Mouse (Mus musculus): ENCODE data around the gene Engase. TPM values are rescaled to one million over a fixed set of nuclear protein-coding genes. Genes with fewer than 3 reads are reported as not detected.

The Engase gene
- polyA plus RNA-seq, 1 experiment, result 32.7 TPM

GRCm38 (mm10) chr11:118486281-118486680 is 9.7 kb downstream of the Engase start:
- no peak overlapping the region for H3K4me3 ChIP-seq (ENCODE audit: insufficient read depth, low read length)
- no peaks in the 10 kb centered on the region for H3K4me1 ChIP-seq (ENCODE audit: control insufficient read depth, insufficient read depth, low read length)
- no peak overlapping the region for H3K27ac ChIP-seq (ENCODE audit: insufficient read depth, low read depth, low read length)
- TF ChIP-seq CTCF (IDR thresholded peaks at IDR 0.05; ENCODE audit: low read depth, low read length) (no peak), POLR2A (IDR thresholded peaks at IDR 0.05; ENCODE audit: borderline replicate concordance, low read depth, low read length) (no peak)

DNA sequence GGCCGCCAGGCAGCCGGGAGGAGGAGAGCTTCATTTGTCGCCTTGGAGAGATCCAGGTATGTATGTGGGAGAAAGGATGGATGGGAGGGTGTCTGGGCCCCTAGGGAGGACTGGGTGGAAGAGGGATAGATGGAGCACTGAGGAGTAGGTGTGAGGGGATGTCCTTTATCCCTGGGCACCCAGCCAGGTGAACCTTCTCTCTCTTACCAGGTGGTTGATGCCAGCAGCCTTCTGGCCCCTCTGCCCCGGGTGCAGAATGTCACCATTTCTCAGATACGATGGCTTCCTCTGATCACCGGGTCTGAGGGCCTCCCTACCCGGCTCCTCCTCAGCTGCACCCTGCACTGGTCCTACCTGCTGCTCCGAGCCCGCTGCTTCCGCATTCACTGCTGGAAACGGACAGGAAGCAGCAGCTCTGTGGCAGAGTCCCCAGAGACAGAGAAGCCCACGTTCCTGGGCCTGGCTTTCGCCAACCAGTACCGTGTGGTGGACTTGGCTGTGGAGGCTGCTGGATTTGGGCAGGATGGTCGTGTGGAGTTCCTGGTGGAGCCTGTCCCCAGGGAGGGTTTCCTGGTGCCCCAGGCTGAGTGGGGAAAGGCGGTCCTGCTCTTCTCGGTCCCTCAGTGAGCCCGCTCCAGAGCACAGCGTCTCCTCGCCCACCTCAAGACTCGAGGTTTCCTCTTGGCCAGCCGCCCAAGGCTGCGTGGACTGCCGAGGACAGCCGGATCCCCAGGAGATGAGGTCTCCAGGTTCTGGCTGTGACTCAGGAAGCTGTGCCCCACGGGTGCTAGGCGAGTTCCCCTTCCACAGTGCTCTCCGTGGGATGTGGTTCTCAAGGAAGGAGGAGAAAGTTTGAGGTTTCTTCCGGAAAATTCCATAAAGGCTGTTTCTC is 10.5 kb downstream of the Engase start:
- Histone ChIP-seq H3K27ac (ENCODE audit: insufficient read depth, low read depth, low read length) (no peak overlapping the region), H3K4me3 (ENCODE audit: insufficient read depth, low read length) (no peak overlapping the region)
- no peak for TF ChIP-seq CTCF (IDR thresholded peaks at IDR 0.05; ENCODE audit: low read depth, low read length)
- TF ChIP-seq POLR2A (IDR thresholded peaks at IDR 0.05; ENCODE audit: borderline replicate concordance, low read depth, low read length), result no peak

DNA sequence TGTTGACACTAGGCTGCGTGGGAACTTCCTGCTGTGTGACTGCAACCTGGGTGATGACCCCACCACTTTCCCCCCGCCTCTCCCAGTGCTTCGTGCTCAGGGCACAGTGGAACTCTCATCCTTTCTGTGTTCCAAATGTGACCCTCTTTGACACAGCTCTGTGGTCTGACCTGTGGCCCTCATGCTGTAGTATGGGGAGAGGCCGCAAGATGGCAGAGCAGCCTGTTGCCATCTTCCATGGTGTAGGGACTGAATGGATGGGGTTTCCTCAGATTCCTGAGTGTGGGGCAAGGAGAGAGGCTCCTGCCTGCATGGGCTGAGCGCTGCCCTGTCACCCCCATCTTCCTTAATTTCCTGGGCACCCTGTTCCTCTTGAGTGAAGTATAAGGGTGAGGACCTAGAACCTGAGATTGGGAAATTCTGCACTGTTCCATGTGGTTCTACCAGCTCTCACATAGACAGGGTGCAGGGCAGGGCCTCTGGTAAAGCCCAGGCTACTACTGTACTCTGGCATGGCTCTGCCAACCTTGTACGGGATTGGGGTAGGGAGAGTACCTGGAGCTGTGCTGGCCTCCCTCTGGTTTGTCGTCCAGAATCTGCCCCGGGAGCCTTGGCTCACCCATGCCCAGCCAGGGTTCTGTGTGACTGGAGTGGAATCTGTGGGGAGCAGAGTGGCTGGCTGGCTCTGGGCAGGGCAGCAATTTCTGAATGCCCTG is 11.7 kb downstream of the Engase start:
- H3K4me1 ChIP-seq (ENCODE audit: control insufficient read depth, insufficient read depth, low read length), result no peaks in the 10 kb centered on the region
- H3K4me3 ChIP-seq (ENCODE audit: insufficient read depth, low read length), result no peak overlapping the region
- no peak overlapping the region for H3K27ac ChIP-seq (ENCODE audit: insufficient read depth, low read depth, low read length)
- TF ChIP-seq CTCF (IDR thresholded peaks at IDR 0.05; ENCODE audit: low read depth, low read length), result no peak

More for the DNA sequence above, 10.5 kb downstream of the Engase start:
- H3K4me1 ChIP-seq (ENCODE audit: control insufficient read depth, insufficient read depth, low read length), result no peaks in the 10 kb centered on the region

GRCm38 (mm10) chr11:118488907-118489270 is 12.3 kb downstream of the Engase start:
- Histone ChIP-seq H3K4me1 (ENCODE audit: control insufficient read depth, insufficient read depth, low read length) (no peaks in the 10 kb centered on the region), H3K27ac (ENCODE audit: insufficient read depth, low read depth, low read length) (no peak overlapping the region), H3K4me3 (ENCODE audit: insufficient read depth, low read length) (no peak overlapping the region)
- no peak for TF ChIP-seq CTCF (IDR thresholded peaks at IDR 0.05; ENCODE audit: low read depth, low read length)
- TF ChIP-seq POLR2A (IDR thresholded peaks at IDR 0.05; ENCODE audit: borderline replicate concordance, low read depth, low read length), result no peak

- Histone ChIP-seq H3K27ac (ENCODE audit: insufficient read depth, low read depth, low read length) (no peak overlapping the region), H3K4me1 (ENCODE audit: control insufficient read depth, insufficient read depth, low read length) (no peaks in the 10 kb centered on the region), H3K4me3 (ENCODE audit: insufficient read depth, low read length) (no peak overlapping the region)
- TF ChIP-seq CTCF (IDR thresholded peaks at IDR 0.05; ENCODE audit: low read depth, low read length) (peak; percentile 82), POLR2A (IDR thresholded peaks at IDR 0.05; ENCODE audit: borderline replicate concordance, low read depth, low read length) (no peak)
Observed at GRCm38 (mm10) chr11:118490566-118491218, 14.1 kb downstream of the Engase start.

DNA sequence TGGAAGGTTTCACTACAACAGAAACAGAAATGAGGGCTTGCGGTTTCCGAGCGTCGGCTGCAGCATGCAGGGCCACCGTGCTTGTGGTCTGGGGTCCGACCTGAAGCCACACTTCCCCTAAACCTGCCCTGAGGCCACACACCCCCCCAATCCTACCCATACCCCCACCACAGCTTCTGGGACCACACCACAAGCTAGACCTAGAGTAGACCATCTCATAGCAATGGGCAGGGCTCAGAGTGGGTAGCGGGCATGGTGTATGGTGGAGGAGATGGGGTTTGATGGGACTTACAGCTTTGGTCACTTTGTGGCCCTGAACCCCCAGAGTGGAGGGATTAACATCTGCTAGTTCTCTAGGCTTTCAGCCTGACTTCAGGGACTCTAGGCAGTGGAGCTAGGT is 14.6 kb downstream of the Engase start:
- Histone ChIP-seq H3K4me1 (ENCODE audit: control insufficient read depth, insufficient read depth, low read length) (no peaks in the 10 kb centered on the region), H3K27ac (ENCODE audit: insufficient read depth, low read depth, low read length) (no peak overlapping the region), H3K4me3 (ENCODE audit: insufficient read depth, low read length) (no peak overlapping the region)
- TF ChIP-seq CTCF (IDR thresholded peaks at IDR 0.05; ENCODE audit: low read depth, low read length) (no peak), POLR2A (IDR thresholded peaks at IDR 0.05; ENCODE audit: borderline replicate concordance, low read depth, low read length) (no peak)

- Histone ChIP-seq H3K27ac (ENCODE audit: insufficient read depth, low read depth, low read length) (no peak overlapping the region), H3K4me1 (ENCODE audit: control insufficient read depth, insufficient read depth, low read length) (no peaks in the 10 kb centered on the region), H3K4me3 (ENCODE audit: insufficient read depth, low read length) (no peak overlapping the region)
- TF ChIP-seq POLR2A (IDR thresholded peaks at IDR 0.05; ENCODE audit: borderline replicate concordance, low read depth, low read length) (no peak), CTCF (IDR thresholded peaks at IDR 0.05; ENCODE audit: low read depth, low read length) (no peak)
Observed at GRCm38 (mm10) chr11:118493458-118493857, 16.8 kb downstream of the Engase start.

DNA sequence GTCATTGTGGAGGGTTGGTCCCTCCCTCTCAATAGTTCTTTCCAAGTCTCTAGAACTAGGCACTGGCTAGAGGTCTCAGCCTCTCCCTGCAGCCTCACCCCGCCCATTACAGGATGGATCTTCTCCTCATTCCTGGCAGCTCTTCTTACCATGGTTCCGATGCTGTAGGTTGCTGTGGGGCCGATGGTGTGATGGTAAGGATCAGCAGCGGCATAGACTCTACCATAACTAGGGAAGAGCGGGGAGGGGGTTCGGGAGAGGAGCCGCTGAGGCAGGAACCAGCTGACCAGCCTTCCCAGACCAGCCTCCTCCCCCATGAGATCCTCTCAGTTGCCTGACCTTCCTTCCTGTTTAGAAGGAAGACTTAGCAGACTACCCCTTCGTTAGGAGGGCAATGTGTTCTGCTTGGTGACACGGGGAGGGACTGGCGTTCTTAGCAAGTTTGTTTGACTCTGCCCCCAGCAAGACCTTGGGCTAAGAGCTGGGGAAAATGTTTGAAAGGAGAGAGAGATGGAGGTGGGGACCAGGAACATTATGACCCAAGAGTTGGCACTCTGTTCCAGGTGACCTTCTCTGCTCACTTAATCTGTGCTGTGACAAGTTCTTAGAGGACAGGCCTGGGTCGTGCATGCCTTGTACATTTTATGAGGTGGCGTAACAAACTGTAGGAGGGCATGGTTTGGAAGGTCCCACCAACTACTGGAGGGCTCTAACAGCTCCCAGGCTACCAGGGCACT is 17.5 kb downstream of the Engase start:
- Histone ChIP-seq H3K4me1 (ENCODE audit: control insufficient read depth, insufficient read depth, low read length) (no peaks in the 10 kb centered on the region), H3K27ac (ENCODE audit: insufficient read depth, low read depth, low read length) (no peak overlapping the region), H3K4me3 (ENCODE audit: insufficient read depth, low read length) (no peak overlapping the region)
- TF ChIP-seq CTCF (IDR thresholded peaks at IDR 0.05; ENCODE audit: low read depth, low read length), result no peak
- no peak for TF ChIP-seq POLR2A (IDR thresholded peaks at IDR 0.05; ENCODE audit: borderline replicate concordance, low read depth, low read length)

DNA sequence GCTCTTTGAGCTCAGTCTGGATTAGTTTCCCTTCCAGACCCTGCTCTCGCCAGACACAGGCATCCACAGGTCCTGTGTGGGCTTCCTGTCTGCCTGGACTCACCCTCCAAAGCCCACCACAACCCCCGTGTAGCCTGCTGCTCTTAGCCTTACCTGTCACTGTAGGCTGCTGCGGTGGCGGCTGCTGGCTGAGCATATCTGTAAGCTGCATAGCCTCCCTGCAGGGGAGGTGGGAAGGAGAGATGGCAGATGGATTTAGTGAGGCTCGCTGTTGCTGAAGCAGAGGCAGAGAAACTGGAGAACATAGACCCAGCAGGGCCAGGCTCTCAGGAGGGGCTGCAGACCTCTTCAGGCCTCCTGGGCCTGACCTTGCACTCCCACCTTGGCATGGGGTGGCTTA is 18.4 kb downstream of the Engase start:
- TF ChIP-seq POLR2A (IDR thresholded peaks at IDR 0.05; ENCODE audit: borderline replicate concordance, low read depth, low read length), result no peak
- no peak for TF ChIP-seq CTCF (IDR thresholded peaks at IDR 0.05; ENCODE audit: low read depth, low read length)
- no peaks in the 10 kb centered on the region for H3K4me1 ChIP-seq (ENCODE audit: control insufficient read depth, insufficient read depth, low read length)
- no peak overlapping the region for H3K27ac ChIP-seq (ENCODE audit: insufficient read depth, low read depth, low read length)
- no peak overlapping the region for H3K4me3 ChIP-seq (ENCODE audit: insufficient read depth, low read length)

All from bone marrow macrophage, adult 2 months (primary cell).